Mouse (Mus musculus) megakaryocyte, embryonic 14.5 days (primary cell): ENCODE results near the gene Colec11. TPM values are rescaled to one million over a fixed set of nuclear protein-coding genes. Genes with fewer than 3 reads are reported as not detected.
A peak's percentile ranks its signal among the peaks of the same experiment; 100 is the strongest.

Source experiments
- H3K27me3 ChIP-seq: replicated peaks from 2 replicates; pipeline ENCODE3; 2012; ENCODE audit warnings: inconsistent platforms
- H3K36me3 ChIP-seq: replicated peaks from 2 replicates; pipeline ENCODE3; 2012; ENCODE audit warnings: low read length, inconsistent platforms, mixed read lengths
- H3K4me1 ChIP-seq: 2 replicates; pipeline ENCODE4 v1.6.1; 2012; ENCODE audit warnings: inconsistent platforms
- H3K4me3 ChIP-seq: replicated peaks from 2 replicates; pipeline ENCODE3; 2012; ENCODE audit warnings: moderate library complexity, mild to moderate bottlenecking, inconsistent platforms
- H3K9me3 ChIP-seq: 2 replicates; pipeline ENCODE4 v1.6.1; 2012; ENCODE audit warnings: inconsistent platforms
- FLI1 ChIP-seq: IDR thresholded peaks from 2 replicates; pipeline ENCODE4 v1.6.1; 2012; ENCODE audit warnings: low read length, inconsistent platforms, mixed read lengths
- GATA1 ChIP-seq: IDR thresholded peaks from 3 replicates; pipeline ENCODE4 v1.6.1; 2012; ENCODE audit warnings: mixed read lengths, low read length, inconsistent platforms, borderline replicate concordance
- polyA plus RNA-seq: library from polyadenylated mRNA; stranded (reverse); fragments of >175 nt; gene quantifications from 2 replicates; pipeline ENCODE4 v1.2.3, GENCODE M21; 2012; ENCODE audit warnings: low replicate concordance; ENCODE audit not compliant: insufficient read depth

The Colec11 gene
- polyA plus RNA-seq: 20.7 and 32.6 TPM in 2 replicates

- Histone ChIP-seq H3K4me1 (peaks cover 79% of the 10 kb centered on the region), H3K36me3 (peaks cover 10% of the 10 kb centered on the region), H3K9me3 (no peaks in the 10 kb centered on the region), H3K27me3 (peaks cover 14% of the 10 kb centered on the region), H3K4me3 (peak within 1 kb of the TSS; percentile 79)
- no peak for TF ChIP-seq GATA1
- TF ChIP-seq FLI1: no peak
These were observed at the start of gene Colec11 for GRCm38 (mm10) chr12:28623195-28623594. Gene Colec11 (minus strand): TSS chr12:28623377.

DNA sequence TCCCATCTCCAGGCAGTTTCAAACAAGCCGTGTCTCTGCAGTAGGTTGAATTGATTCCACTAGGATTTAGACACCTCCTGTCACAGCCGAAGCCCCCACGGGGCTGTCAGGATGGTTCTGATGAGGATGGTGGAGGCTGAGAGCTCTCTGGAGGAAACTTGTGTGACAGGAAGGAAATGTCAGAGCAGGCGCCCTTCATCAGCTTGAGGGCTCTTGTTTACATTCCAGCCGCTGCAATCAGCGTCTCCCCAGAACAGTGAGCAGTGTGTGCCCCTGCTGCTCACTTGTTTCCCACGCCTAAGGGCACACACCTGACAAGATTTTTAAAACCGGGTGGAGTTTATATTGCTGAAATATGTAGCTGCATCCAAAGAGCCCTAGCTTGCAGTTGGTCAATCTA lies 44.1 kb upstream of the Colec11 start:
- Histone ChIP-seq H3K27me3 (peaks cover 6% of the 10 kb centered on the region), H3K4me1 (peaks cover 8% of the 10 kb centered on the region), H3K36me3 (peaks cover 4% of the 10 kb centered on the region), H3K9me3 (no peaks in the 10 kb centered on the region), H3K4me3 (no peak overlapping the region)
- no peak for TF ChIP-seq FLI1

DNA sequence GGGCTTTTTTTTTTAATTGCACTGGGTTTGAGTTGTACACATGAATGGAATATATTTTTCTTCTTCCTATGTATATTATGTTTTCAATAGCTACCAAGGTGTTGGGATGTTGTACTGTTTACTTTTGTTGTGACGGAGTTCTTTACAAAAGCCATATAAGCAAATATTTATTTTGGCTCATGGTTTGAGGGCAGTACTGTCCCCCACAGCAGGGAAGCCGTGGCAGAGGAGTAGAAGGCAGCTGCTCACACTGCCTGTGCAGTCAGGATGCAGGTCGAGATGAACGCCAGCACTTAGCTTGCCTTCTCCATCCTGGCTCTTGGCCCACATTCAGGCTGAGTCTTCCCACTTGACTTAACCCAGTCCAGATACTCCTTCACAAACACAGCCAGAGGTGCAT lies 43.6 kb upstream of the Colec11 start:
- no peaks in the 10 kb centered on the region for H3K9me3 ChIP-seq
- H3K4me3 ChIP-seq: peak overlapping the region; percentile 9
- H3K36me3 ChIP-seq: peaks cover 7% of the 10 kb centered on the region
- peaks cover 8% of the 10 kb centered on the region for H3K4me1 ChIP-seq
- peaks cover 6% of the 10 kb centered on the region for H3K27me3 ChIP-seq
- no peak for TF ChIP-seq FLI1
- TF ChIP-seq GATA1: no peak

- H3K36me3 ChIP-seq: peaks cover 44% of the 10 kb centered on the region
- H3K4me3 ChIP-seq: no peak overlapping the region
- H3K4me1 ChIP-seq: peaks cover 7% of the 10 kb centered on the region
- no peaks in the 10 kb centered on the region for H3K9me3 ChIP-seq
- no peak for TF ChIP-seq FLI1
- no peak for TF ChIP-seq GATA1
- peaks cover 6% of the 10 kb centered on the region for H3K27me3 ChIP-seq
These were observed 39.5 kb upstream of the Colec11 start for GRCm38 (mm10) chr12:28662628-28663027.

GRCm38 (mm10) chr12:28649141-28650110 lies 26.2 kb upstream of the Colec11 start, which contains the start of gene Rnaseh1:
Gene Rnaseh1 (plus strand): TSS chr12:28649602.
- TF ChIP-seq FLI1 (no peak; the same call in 1 of the 2 replicates), GATA1 (no peak)
- Histone ChIP-seq H3K36me3 (peaks cover 29% of the 10 kb centered on the region), H3K4me1 (peaks cover 16% of the 10 kb centered on the region), H3K27me3 (peaks cover 8% of the 10 kb centered on the region), H3K9me3 (no peaks in the 10 kb centered on the region), H3K4me3 (peak within 1 kb of the TSS; percentile 96)

DNA sequence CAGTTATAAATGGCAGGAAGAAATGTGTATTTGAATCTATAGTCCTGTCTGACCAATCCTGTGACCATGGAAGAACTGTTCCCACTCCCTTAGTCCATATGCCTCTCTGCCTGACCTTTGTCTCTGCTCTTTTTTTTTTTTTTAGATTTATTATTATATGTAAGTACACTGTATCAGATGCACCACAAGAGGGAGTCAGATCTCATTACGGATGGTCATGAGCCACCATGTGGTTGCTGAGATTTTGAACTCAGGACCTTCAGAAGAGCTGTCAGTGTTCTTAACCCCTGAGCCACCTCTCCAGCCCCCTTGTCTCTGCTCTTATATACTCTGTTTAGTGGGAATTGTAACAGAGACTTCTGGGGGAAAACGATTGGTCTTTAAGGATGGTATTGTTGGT lies 15.6 kb upstream of the Colec11 start:
- Histone ChIP-seq H3K36me3 (peaks cover 9% of the 10 kb centered on the region), H3K27me3 (peaks cover 5% of the 10 kb centered on the region), H3K4me1 (peaks cover 15% of the 10 kb centered on the region), H3K9me3 (no peaks in the 10 kb centered on the region), H3K4me3 (no peak overlapping the region)
- TF ChIP-seq FLI1 (no peak), GATA1 (no peak)

DNA sequence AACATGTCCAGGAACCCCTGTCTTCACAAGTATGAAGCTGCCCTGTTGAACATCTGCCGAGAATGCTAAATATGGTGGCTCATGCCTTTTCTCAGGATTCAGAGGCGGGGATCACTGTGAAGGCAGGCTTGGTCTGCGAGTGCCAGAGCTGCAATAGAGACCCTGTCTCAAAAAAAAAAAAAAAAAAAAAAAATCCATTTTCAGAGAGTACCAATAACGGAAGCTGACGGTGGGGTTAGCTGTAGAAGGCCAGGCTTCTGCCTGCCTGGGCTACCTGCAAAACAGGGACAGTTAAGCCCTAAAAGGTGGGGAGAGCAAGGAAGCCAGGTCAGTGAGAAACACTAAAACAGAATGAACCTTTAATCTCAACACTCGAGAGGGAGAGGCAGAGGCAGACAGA lies 13.4 kb upstream of the Colec11 start:
- Histone ChIP-seq H3K27me3 (no peaks in the 10 kb centered on the region), H3K4me1 (peaks cover 36% of the 10 kb centered on the region), H3K4me3 (peak overlapping the region; percentile 98), H3K9me3 (no peaks in the 10 kb centered on the region), H3K36me3 (peaks cover 31% of the 10 kb centered on the region)
- TF ChIP-seq FLI1: no peak
- no peak for TF ChIP-seq GATA1

GRCm38 (mm10) chr12:28635535-28636476 lies 12.6 kb upstream of the Colec11 start, which contains the start of gene Rps7:
Gene Rps7 (minus strand): TSS chr12:28635953.
- H3K9me3 ChIP-seq: no peaks in the 10 kb centered on the region
- peaks cover 39% of the 10 kb centered on the region for H3K36me3 ChIP-seq
- TF ChIP-seq GATA1 (no peak), FLI1 (peak; percentile 97)
- peak within 1 kb of the TSS; percentile 98 for H3K4me3 ChIP-seq
- no peaks in the 10 kb centered on the region for H3K27me3 ChIP-seq
- peaks cover 37% of the 10 kb centered on the region for H3K4me1 ChIP-seq

- H3K27me3 ChIP-seq: no peaks in the 10 kb centered on the region
- H3K36me3 ChIP-seq: peaks cover 46% of the 10 kb centered on the region
- no peaks in the 10 kb centered on the region for H3K9me3 ChIP-seq
- H3K4me3 ChIP-seq: peak overlapping the region; percentile 98
- no peak for TF ChIP-seq FLI1
- TF ChIP-seq GATA1: no peak
- peaks cover 44% of the 10 kb centered on the region for H3K4me1 ChIP-seq
These were observed 11.9 kb upstream of the Colec11 start for GRCm38 (mm10) chr12:28635058-28635534.
